Mouse (Mus musculus): Measurements from ENCODE around the gene Grid1. TPM values are rescaled to one million over a fixed set of nuclear protein-coding genes. Genes with fewer than 3 reads are reported as not detected.

Gene Grid1
- polyA plus RNA-seq, 1 experiment from 2014 or later: 1.1 TPM

DNA sequence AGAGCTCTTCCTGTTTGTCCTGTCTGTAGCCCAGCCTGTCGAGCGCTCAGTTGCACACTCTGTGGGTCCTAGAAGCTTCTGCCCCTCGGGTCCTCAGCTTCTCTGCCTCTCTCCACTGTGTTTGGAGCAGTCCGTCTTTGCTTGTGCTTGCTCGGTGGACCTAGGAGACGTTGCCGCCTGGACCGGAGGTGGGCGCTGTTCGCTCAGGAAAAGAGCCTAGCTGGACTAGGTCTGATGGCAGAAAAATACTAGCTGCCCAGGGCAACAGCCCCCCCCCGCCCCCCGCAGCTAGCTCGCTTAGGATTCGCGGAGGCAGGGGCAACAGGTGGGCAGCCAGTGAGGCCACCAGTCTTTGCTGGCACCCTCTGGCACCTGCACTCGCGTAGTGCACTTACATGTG lies 3.2 kb downstream of the Grid1 start:
- H3K9ac ChIP-seq (ENCODE audit: low read length): peak overlapping the region; percentile 52; the same call in 1 of the 2 replicates
- peaks cover 14% of the 10 kb centered on the region; the same call in 1 of the 2 replicates for H3K4me1 ChIP-seq (ENCODE audit: control insufficient read depth, insufficient read depth, low read length)
- peak; percentile 86 for DNase-seq (ENCODE audit: low spot score)
- H3K36me3 ChIP-seq (ENCODE audit: control insufficient read depth, insufficient read depth, low read length): no peaks in the 10 kb centered on the region
- peaks cover 37% of the 10 kb centered on the region for H3K27me3 ChIP-seq (replicated peaks; ENCODE audit: control insufficient read depth, insufficient read depth, low read length)
- no peaks in the 10 kb centered on the region for H3K9me3 ChIP-seq (replicated peaks; ENCODE audit: control insufficient read depth, low read length)
- peak; percentile 50 for ATAC-seq
- peak overlapping the region; percentile 54 for H3K4me2 ChIP-seq (ENCODE audit: low read length)
- H3K27ac ChIP-seq (ENCODE audit: low read depth, low read length): no peak overlapping the region; the same call in 1 of the 2 replicates
- peak overlapping the region; percentile 29 for H3K4me3 ChIP-seq (ENCODE audit: low read depth, low read length)
- 1% methylated on average over 17 of the region's 17 CpGs for WGBS

DNA sequence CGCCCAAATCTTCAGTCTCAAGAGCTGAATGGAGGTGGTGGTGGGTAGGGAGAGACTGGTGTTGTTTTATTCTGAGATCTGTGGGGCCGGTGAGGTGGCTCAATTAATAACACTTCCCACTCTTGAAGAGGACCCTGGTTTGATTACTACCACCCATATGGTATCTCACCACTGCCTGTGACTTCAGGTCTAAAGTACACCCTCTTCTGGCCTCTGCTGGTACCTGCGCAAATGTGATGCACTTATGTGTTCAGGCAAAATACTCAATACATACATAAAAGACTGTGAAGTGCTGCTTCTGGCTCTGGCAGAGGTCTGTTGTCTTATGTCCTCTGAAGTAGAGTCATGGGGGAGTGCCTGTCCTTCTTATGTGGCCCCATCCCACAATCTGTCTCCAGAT lies 4.3 kb downstream of the Grid1 start:
- Histone ChIP-seq H3K4me2 (ENCODE audit: low read length) (no peak overlapping the region), H3K9ac (ENCODE audit: low read length) (no peak overlapping the region), H3K4me1 (ENCODE audit: control insufficient read depth, insufficient read depth, low read length) (peaks cover 14% of the 10 kb centered on the region; the same call in 1 of the 2 replicates), H3K27ac (ENCODE audit: low read depth, low read length) (no peak overlapping the region), H3K36me3 (ENCODE audit: control insufficient read depth, insufficient read depth, low read length) (no peaks in the 10 kb centered on the region), H3K9me3 (replicated peaks; ENCODE audit: control insufficient read depth, low read length) (no peaks in the 10 kb centered on the region), H3K4me3 (ENCODE audit: low read depth, low read length) (no peak overlapping the region), H3K27me3 (replicated peaks; ENCODE audit: control insufficient read depth, insufficient read depth, low read length) (peaks cover 27% of the 10 kb centered on the region)
- 79% methylated on average over 3 of the region's 3 CpGs for WGBS
- ATAC-seq: no peak
- no peak for DNase-seq (ENCODE audit: low spot score)

DNA sequence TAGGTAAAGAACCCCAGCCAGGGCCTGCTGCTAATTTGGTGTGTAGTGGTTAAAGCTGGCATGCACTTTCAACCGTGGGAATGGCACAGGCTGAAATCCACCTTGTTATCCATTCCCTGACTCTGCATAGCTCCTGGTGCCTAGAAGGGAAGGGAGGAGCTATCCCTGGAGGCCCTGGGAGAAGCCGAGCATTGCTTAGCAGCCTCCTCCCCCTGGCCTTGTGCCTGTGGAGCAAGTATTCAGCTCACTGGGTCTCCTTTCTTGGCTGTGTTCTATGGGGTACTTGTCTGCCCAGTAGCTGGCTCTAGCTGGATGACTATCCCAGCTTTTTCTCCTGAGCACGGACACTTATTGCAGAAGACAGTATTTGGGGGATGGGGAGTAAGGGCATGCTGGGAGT lies 6.0 kb downstream of the Grid1 start:
- Histone ChIP-seq H3K36me3 (ENCODE audit: control insufficient read depth, insufficient read depth, low read length) (no peaks in the 10 kb centered on the region), H3K4me3 (ENCODE audit: low read depth, low read length) (no peak overlapping the region), H3K4me1 (ENCODE audit: control insufficient read depth, insufficient read depth, low read length) (peaks cover 10% of the 10 kb centered on the region; the same call in 1 of the 2 replicates), H3K9me3 (replicated peaks; ENCODE audit: control insufficient read depth, low read length) (no peaks in the 10 kb centered on the region), H3K27ac (ENCODE audit: low read depth, low read length) (no peak overlapping the region), H3K4me2 (ENCODE audit: low read length) (no peak overlapping the region), H3K27me3 (replicated peaks; ENCODE audit: control insufficient read depth, insufficient read depth, low read length) (peaks cover 20% of the 10 kb centered on the region), H3K9ac (ENCODE audit: low read length) (no peak overlapping the region)
- ATAC-seq (peak; percentile 40), DNase-seq (ENCODE audit: low spot score) (peak; percentile 59)
- WGBS: 20% methylated on average over 3 of the region's 3 CpGs

DNA sequence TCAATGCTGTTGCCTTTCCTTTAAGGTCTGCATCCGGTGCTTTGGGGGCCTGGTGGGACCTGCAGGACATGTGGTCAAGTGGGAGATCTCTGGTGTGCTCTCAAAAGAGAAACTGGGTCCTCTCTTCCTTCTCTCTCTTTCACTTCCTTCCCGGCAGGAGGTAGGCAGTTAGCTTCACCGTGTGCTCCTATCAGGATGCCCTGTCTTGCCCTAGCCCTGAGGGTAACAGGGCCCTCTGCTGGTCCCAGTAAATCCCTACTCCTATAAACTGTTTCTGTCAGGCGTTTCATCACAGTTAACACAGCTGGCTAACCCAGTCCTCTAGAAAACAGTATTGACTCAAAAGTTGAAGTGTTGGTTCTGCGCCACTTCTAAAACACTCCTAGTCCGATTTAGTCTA lies 9.9 kb downstream of the Grid1 start:
- Histone ChIP-seq H3K4me2 (ENCODE audit: low read length) (no peak overlapping the region), H3K27me3 (replicated peaks; ENCODE audit: control insufficient read depth, insufficient read depth, low read length) (no peaks in the 10 kb centered on the region), H3K9me3 (replicated peaks; ENCODE audit: control insufficient read depth, low read length) (no peaks in the 10 kb centered on the region), H3K36me3 (ENCODE audit: control insufficient read depth, insufficient read depth, low read length) (no peaks in the 10 kb centered on the region), H3K4me3 (ENCODE audit: low read depth, low read length) (no peak overlapping the region), H3K4me1 (ENCODE audit: control insufficient read depth, insufficient read depth, low read length) (peaks cover 4% of the 10 kb centered on the region; the same call in 1 of the 2 replicates), H3K27ac (ENCODE audit: low read depth, low read length) (no peak overlapping the region), H3K9ac (ENCODE audit: low read length) (no peak overlapping the region)
- ATAC-seq (no peak), DNase-seq (ENCODE audit: low spot score) (no peak)
- WGBS: 70% methylated on average over 6 of the region's 6 CpGs

DNA sequence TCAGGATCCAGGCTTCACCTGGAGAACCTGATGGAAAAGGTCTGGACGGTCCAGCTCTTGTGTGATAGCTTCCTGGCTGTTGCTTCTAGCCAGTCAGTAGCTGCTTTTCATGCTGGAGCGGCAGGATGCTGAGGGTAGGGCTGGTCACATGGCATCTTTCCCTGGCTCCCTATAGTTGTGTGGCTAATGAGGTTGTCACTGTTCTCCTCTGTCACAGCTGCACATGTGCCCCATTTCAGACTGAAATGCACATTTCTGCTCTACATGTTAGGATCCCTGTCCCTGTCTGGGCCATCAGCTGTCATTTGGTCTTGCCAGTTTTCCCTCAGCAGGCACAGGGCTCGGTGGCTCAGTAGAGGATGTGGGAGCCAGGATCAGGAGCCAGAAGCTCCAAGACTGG lies 17.2 kb downstream of the Grid1 start:
- H3K9ac ChIP-seq (ENCODE audit: low read length): no peak overlapping the region
- H3K9me3 ChIP-seq (replicated peaks; ENCODE audit: control insufficient read depth, low read length): no peaks in the 10 kb centered on the region
- ATAC-seq: no peak
- WGBS: 78% methylated on average over 3 of the region's 3 CpGs
- no peak for DNase-seq (ENCODE audit: low spot score)
- H3K36me3 ChIP-seq (ENCODE audit: control insufficient read depth, insufficient read depth, low read length): no peaks in the 10 kb centered on the region
- H3K4me2 ChIP-seq (ENCODE audit: low read length): no peak overlapping the region
- H3K27me3 ChIP-seq (replicated peaks; ENCODE audit: control insufficient read depth, insufficient read depth, low read length): no peaks in the 10 kb centered on the region
- no peak overlapping the region for H3K4me3 ChIP-seq (ENCODE audit: low read depth, low read length)
- no peaks in the 10 kb centered on the region for H3K4me1 ChIP-seq (ENCODE audit: control insufficient read depth, insufficient read depth, low read length)
- H3K27ac ChIP-seq (ENCODE audit: low read depth, low read length): no peak overlapping the region

DNA sequence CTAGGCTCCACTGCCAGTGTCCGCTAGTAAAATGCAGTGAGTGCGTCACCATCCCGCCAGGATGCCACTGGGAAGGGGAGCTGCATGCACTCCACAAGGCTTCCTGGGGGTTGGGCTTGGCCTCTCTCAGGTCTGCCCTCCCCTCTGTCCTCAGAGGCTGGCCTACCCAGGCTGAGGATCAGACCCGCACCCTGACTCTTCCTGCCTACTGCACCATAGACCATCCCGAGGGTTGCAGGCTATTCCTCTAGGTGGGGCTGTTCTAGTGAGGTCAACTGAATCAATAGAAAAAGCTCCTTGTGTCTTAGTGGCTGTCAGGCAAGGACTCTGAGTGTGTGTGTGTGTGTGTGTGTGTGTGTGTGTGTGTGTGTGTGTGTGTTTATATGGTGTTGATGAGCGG lies 19.1 kb downstream of the Grid1 start:
- H3K36me3 ChIP-seq (ENCODE audit: control insufficient read depth, insufficient read depth, low read length): no peaks in the 10 kb centered on the region
- no peaks in the 10 kb centered on the region for H3K27me3 ChIP-seq (replicated peaks; ENCODE audit: control insufficient read depth, insufficient read depth, low read length)
- no peaks in the 10 kb centered on the region for H3K4me1 ChIP-seq (ENCODE audit: control insufficient read depth, insufficient read depth, low read length)
- H3K9me3 ChIP-seq (replicated peaks; ENCODE audit: control insufficient read depth, low read length): no peaks in the 10 kb centered on the region
- no peak overlapping the region for H3K27ac ChIP-seq (ENCODE audit: low read depth, low read length)
- H3K9ac ChIP-seq (ENCODE audit: low read length): no peak overlapping the region
- H3K4me2 ChIP-seq (ENCODE audit: low read length): no peak overlapping the region
- DNase-seq (ENCODE audit: low spot score): no peak
- no peak for ATAC-seq
- WGBS: 59% methylated on average over 6 of the region's 6 CpGs
- H3K4me3 ChIP-seq (ENCODE audit: low read depth, low read length): no peak overlapping the region

DNA sequence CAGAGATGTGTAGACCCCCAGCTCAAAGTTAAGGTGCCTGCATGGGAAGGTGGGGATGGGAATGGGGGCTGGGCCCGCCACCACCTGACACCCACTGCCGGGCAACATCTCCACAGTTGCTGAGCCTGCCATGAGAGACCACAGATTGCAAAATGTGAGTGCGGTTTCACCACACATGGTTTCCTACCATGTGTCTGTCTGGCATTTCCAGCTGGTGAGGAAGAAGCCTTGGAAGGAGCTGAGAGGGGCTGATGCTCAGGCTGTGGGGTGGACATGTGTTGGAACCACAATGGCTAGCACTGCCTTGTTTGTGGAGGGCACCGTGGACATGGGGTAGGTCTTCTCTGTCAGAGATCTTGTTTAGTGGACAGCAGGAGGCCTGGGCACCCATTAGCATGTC lies 20.0 kb downstream of the Grid1 start:
- no peak overlapping the region for H3K4me2 ChIP-seq (ENCODE audit: low read length)
- no peaks in the 10 kb centered on the region for H3K27me3 ChIP-seq (replicated peaks; ENCODE audit: control insufficient read depth, insufficient read depth, low read length)
- DNase-seq (ENCODE audit: low spot score): no peak
- 84% methylated on average over 4 of the region's 4 CpGs for WGBS
- no peaks in the 10 kb centered on the region for H3K36me3 ChIP-seq (ENCODE audit: control insufficient read depth, insufficient read depth, low read length)
- H3K9me3 ChIP-seq (replicated peaks; ENCODE audit: control insufficient read depth, low read length): no peaks in the 10 kb centered on the region
- no peaks in the 10 kb centered on the region for H3K4me1 ChIP-seq (ENCODE audit: control insufficient read depth, insufficient read depth, low read length)
- ATAC-seq: no peak
- no peak overlapping the region for H3K27ac ChIP-seq (ENCODE audit: low read depth, low read length)
- no peak overlapping the region for H3K4me3 ChIP-seq (ENCODE audit: low read depth, low read length)
- H3K9ac ChIP-seq (ENCODE audit: low read length): no peak overlapping the region

DNA sequence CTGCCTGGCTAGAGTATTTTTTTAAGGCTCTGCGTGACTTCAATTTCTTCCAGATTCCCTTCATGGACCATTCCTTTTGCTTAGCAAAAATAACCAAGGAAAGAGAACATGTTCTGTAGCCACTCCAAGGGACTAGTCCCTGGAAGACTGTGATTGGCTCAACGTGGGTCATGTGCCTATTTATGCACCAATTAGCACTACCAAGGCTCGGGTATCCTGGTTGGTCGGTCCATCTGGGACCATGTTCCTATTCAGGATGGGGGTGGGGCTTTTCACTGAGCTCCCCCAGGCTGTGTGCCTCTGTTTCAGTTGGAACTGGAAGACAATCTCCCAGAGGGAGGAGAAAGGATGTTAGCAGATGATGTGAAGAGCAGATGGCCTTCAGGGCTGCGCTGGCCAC lies 23.7 kb downstream of the Grid1 start:
- Histone ChIP-seq H3K9me3 (replicated peaks; ENCODE audit: control insufficient read depth, low read length) (no peaks in the 10 kb centered on the region), H3K4me1 (ENCODE audit: control insufficient read depth, insufficient read depth, low read length) (peaks cover 5% of the 10 kb centered on the region; the same call in 1 of the 2 replicates), H3K36me3 (ENCODE audit: control insufficient read depth, insufficient read depth, low read length) (no peaks in the 10 kb centered on the region), H3K9ac (ENCODE audit: low read length) (no peak overlapping the region), H3K4me3 (ENCODE audit: low read depth, low read length) (no peak overlapping the region), H3K27me3 (replicated peaks; ENCODE audit: control insufficient read depth, insufficient read depth, low read length) (no peaks in the 10 kb centered on the region), H3K27ac (ENCODE audit: low read depth, low read length) (no peak overlapping the region), H3K4me2 (ENCODE audit: low read length) (no peak overlapping the region)
- DNase-seq (ENCODE audit: low spot score) (no peak), ATAC-seq (no peak)
- WGBS: 83% methylated on average over 5 of the region's 5 CpGs

DNA sequence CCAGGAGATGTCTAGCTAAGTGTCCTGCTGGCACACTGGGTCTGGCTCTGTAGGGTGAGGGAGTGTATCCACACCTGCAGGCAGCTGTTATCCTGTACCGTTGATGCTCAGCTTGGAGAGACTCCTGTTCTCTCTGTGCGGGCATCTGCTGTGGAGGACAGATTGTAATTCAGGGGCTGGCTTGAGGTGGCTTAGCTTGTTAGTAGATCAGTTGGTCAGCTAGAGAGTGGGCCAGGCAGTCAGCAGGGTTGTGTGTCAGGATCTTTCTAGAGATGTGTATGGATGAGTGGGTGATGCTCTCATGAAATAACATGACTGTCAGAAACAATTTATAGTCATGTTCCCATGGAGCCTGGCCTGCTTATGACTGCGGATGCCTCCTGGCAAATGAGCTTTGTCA lies 24.3 kb downstream of the Grid1 start:
- DNase-seq (ENCODE audit: low spot score) (no peak), ATAC-seq (no peak)
- no peak overlapping the region for H3K9ac ChIP-seq (ENCODE audit: low read length)
- no peaks in the 10 kb centered on the region for H3K27me3 ChIP-seq (replicated peaks; ENCODE audit: control insufficient read depth, insufficient read depth, low read length)
- H3K4me1 ChIP-seq (ENCODE audit: control insufficient read depth, insufficient read depth, low read length): peaks cover 5% of the 10 kb centered on the region; the same call in 1 of the 2 replicates
- H3K36me3 ChIP-seq (ENCODE audit: control insufficient read depth, insufficient read depth, low read length): no peaks in the 10 kb centered on the region
- no peak overlapping the region for H3K4me2 ChIP-seq (ENCODE audit: low read length)
- 94% methylated on average over 3 of the region's 3 CpGs for WGBS
- no peak overlapping the region for H3K27ac ChIP-seq (ENCODE audit: low read depth, low read length)
- no peak overlapping the region for H3K4me3 ChIP-seq (ENCODE audit: low read depth, low read length)
- no peaks in the 10 kb centered on the region for H3K9me3 ChIP-seq (replicated peaks; ENCODE audit: control insufficient read depth, low read length)

All from forebrain, embryonic 14.5 days (tissue).